Mouse (Mus musculus): Measurements from ENCODE around the gene Spata2. TPM values are rescaled to one million over a fixed set of nuclear protein-coding genes. Genes with fewer than 3 reads are reported as not detected.

Gene Spata2
- polyA plus RNA-seq, 1 experiment from 2014 or later = 11.7 TPM

DNA sequence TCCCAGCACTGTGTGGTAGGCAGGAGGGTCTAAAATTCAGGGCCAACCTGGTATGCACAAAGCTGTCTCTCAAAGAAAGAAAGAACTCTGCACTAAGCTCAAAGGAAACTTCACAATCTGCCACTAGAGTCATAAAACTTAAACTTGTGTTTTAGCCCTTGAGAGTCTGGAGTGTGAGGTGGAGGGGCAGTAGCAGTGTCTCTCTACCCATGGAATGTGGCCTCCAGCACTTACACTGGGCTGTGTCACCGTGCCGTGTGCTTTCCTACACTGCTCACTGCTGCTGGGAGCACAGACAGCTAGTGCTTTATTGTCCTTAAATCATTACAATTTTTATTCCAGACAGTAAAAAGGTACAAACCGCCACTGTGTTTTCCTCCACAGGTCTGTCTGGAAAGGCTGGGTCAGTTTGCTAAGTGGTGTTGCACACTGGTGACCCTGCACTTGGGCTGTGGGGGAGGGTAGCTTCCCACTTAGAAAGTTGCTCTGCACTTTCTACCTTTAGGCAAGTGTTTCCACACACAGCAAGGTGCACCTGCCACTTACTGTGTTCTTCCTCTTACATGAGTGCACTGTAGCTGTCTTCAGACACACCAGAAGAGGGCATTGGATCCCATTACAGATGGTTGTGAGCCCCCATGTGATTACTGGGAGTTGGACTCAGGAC lies 15.2 kb upstream of the Spata2 start:
- Histone ChIP-seq H3K4me1 (ENCODE audit: control insufficient read depth in 2 of 2, insufficient read depth in 2 of 2, low read length in 2 of 2) (peaks cover 10 to 37% of the 10 kb centered on the region in 2 experiments), H3K27ac (replicated peaks in 1 of 2; ENCODE audit: control insufficient read depth in 1 of 2, insufficient read depth in 1 of 2, low read depth in 2 of 2, low read length in 2 of 2) (0 out of 4 replicates have a peak overlapping the region, but pooled peaks of 1 of the 2 experiments have one; percentile 6), H3K36me3 (ENCODE audit: control insufficient read depth, insufficient read depth, low read length) (peaks cover 67% of the 10 kb centered on the region)

GRCm38 (mm10) chr2:167506546-167507260 lies 14.0 kb upstream of the Spata2 start:
- no peak overlapping the region for H3K4me3 ChIP-seq (ENCODE audit: control insufficient read depth in 1 of 2, insufficient read depth in 1 of 2, low read depth in 1 of 2, low read length in 2 of 2)
- 93% methylated on average over 10 of the region's 10 CpGs for WGBS
- H3K9me3 ChIP-seq (ENCODE audit: control insufficient read depth, low read length) = no peaks in the 10 kb centered on the region
- peaks cover 10 to 37% of the 10 kb centered on the region in 2 experiments for H3K4me1 ChIP-seq (ENCODE audit: control insufficient read depth in 2 of 2, insufficient read depth in 2 of 2, low read length in 2 of 2)
- H3K9ac ChIP-seq (ENCODE audit: low read length) = no peak overlapping the region
- peaks cover 55% of the 10 kb centered on the region for H3K36me3 ChIP-seq (ENCODE audit: control insufficient read depth, insufficient read depth, low read length)
- H3K27ac ChIP-seq (replicated peaks in 1 of 2; ENCODE audit: control insufficient read depth in 1 of 2, insufficient read depth in 1 of 2, low read depth in 2 of 2, low read length in 2 of 2) = no peak overlapping the region
- ATAC-seq (ENCODE audit: insufficient number of reproducible peaks, insufficient read depth, low FRiP score, low read depth) = no peak
- no peak overlapping the region for H3K4me2 ChIP-seq (ENCODE audit: low read length)
- H3K27me3 ChIP-seq (ENCODE audit: control insufficient read depth, insufficient read depth, low read length) = no peaks in the 10 kb centered on the region

More for the DNA sequence above, 15.2 kb upstream of the Spata2 start:
- Histone ChIP-seq H3K4me3 (ENCODE audit: control insufficient read depth in 1 of 2, insufficient read depth in 1 of 2, low read depth in 1 of 2, low read length in 2 of 2) (no peak overlapping the region), H3K27me3 (ENCODE audit: control insufficient read depth, insufficient read depth, low read length) (no peaks in the 10 kb centered on the region), H3K9ac (ENCODE audit: low read length) (no peak overlapping the region), H3K4me2 (ENCODE audit: low read length) (no peak overlapping the region), H3K9me3 (ENCODE audit: control insufficient read depth, low read length) (no peaks in the 10 kb centered on the region)
- 68% methylated on average over 3 of the region's 3 CpGs for WGBS
- ATAC-seq (ENCODE audit: insufficient number of reproducible peaks, insufficient read depth, low FRiP score, low read depth) = no peak

DNA sequence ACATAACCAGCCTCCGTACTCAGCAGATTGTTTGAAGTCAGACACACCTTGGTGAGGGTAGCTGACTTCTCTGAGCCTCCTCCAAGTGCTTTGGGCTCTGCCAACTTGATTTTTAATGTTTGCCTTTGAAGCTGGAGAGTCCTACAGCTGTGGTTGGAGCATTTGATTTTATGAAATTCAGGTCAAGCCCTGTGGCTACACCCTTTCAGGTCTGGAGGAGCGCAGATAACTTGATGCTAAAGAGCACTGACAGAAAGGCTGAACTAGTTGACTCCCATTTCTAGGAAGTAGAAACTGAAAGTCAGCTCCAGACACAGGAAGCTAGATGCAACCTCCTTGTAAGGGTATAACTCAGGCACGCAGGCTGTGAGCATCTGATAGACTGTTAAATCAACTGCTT lies 12.4 kb upstream of the Spata2 start:
- Histone ChIP-seq H3K4me1 (ENCODE audit: control insufficient read depth in 2 of 2, insufficient read depth in 2 of 2, low read length in 2 of 2) (peaks cover 4 to 27% of the 10 kb centered on the region in 2 experiments), H3K4me3 (ENCODE audit: control insufficient read depth in 1 of 2, insufficient read depth in 1 of 2, low read depth in 1 of 2, low read length in 2 of 2) (no peak overlapping the region), H3K9ac (ENCODE audit: low read length) (peak overlapping the region; percentile 93; the same call in 1 of the 2 replicates), H3K4me2 (ENCODE audit: low read length) (peak overlapping the region; percentile 21; the same call in 1 of the 2 replicates), H3K9me3 (ENCODE audit: control insufficient read depth, low read length) (no peaks in the 10 kb centered on the region), H3K27me3 (ENCODE audit: control insufficient read depth, insufficient read depth, low read length) (no peaks in the 10 kb centered on the region), H3K36me3 (ENCODE audit: control insufficient read depth, insufficient read depth, low read length) (peaks cover 40% of the 10 kb centered on the region), H3K27ac (replicated peaks in 1 of 2; ENCODE audit: control insufficient read depth in 1 of 2, insufficient read depth in 1 of 2, low read depth in 2 of 2, low read length in 2 of 2) (no peak overlapping the region)
- WGBS = 85% methylated on average over 3 of the region's 3 CpGs
- ATAC-seq (ENCODE audit: insufficient number of reproducible peaks, insufficient read depth, low FRiP score, low read depth) = no peak

DNA sequence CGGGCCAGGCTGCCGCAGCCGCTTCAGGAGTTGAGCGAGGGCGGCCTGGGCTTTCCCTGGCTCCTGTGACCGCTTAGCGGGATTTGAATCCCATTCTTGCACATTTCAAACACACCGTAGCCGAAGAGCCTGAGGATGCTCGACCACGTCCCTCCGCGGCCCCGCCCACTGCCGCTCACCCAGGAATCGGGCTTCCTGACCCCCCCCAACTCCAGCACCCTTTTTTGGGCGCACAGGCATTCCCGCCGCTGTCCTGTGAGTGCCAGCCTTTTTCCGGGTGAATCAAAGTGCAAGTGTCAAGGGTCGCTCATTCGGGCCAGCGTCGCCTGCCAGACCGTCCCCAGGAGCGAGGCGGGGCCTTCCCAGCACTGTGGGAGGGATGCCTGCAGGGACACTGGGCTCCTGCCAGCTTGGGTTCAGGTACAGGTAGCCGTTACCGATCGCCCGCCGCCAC lies 11.2 kb upstream of the Spata2 start:
- H3K4me2 ChIP-seq (ENCODE audit: low read length) = peak overlapping the region; percentile 95
- H3K4me3 ChIP-seq (ENCODE audit: control insufficient read depth in 1 of 2, insufficient read depth in 1 of 2, low read depth in 1 of 2, low read length in 2 of 2) = peak overlapping the region; percentile 65 to 89
- peaks cover 29% of the 10 kb centered on the region for H3K36me3 ChIP-seq (ENCODE audit: control insufficient read depth, insufficient read depth, low read length)
- peak overlapping the region; percentile 17 to 80; a peak in 3 of 4 replicates for H3K27ac ChIP-seq (replicated peaks in 1 of 2; ENCODE audit: control insufficient read depth in 1 of 2, insufficient read depth in 1 of 2, low read depth in 2 of 2, low read length in 2 of 2)
- ATAC-seq (ENCODE audit: insufficient number of reproducible peaks, insufficient read depth, low FRiP score, low read depth) = no peak
- no peaks in the 10 kb centered on the region for H3K27me3 ChIP-seq (ENCODE audit: control insufficient read depth, insufficient read depth, low read length)
- no peaks in the 10 kb centered on the region for H3K9me3 ChIP-seq (ENCODE audit: control insufficient read depth, low read length)
- peak overlapping the region; percentile 93 for H3K9ac ChIP-seq (ENCODE audit: low read length)
- H3K4me1 ChIP-seq (ENCODE audit: control insufficient read depth in 2 of 2, insufficient read depth in 2 of 2, low read length in 2 of 2) = peaks cover 4 to 24% of the 10 kb centered on the region in 2 experiments
- 2% methylated on average over 32 of the region's 32 CpGs for WGBS

GRCm38 (mm10) chr2:167503253-167503895 lies 10.7 kb upstream of the Spata2 start:
- Histone ChIP-seq H3K4me2 (ENCODE audit: low read length) (peak overlapping the region; percentile 95), H3K9me3 (ENCODE audit: control insufficient read depth, low read length) (no peaks in the 10 kb centered on the region), H3K9ac (ENCODE audit: low read length) (peak overlapping the region; percentile 93), H3K4me1 (ENCODE audit: control insufficient read depth in 2 of 2, insufficient read depth in 2 of 2, low read length in 2 of 2) (peaks cover 4 to 24% of the 10 kb centered on the region in 2 experiments), H3K27me3 (ENCODE audit: control insufficient read depth, insufficient read depth, low read length) (no peaks in the 10 kb centered on the region), H3K27ac (replicated peaks in 1 of 2; ENCODE audit: control insufficient read depth in 1 of 2, insufficient read depth in 1 of 2, low read depth in 2 of 2, low read length in 2 of 2) (peak overlapping the region; percentile 17 to 80; a peak in 3 of 4 replicates), H3K4me3 (ENCODE audit: control insufficient read depth in 1 of 2, insufficient read depth in 1 of 2, low read depth in 1 of 2, low read length in 2 of 2) (peak overlapping the region; percentile 65 to 89), H3K36me3 (ENCODE audit: control insufficient read depth, insufficient read depth, low read length) (peaks cover 24% of the 10 kb centered on the region)
- ATAC-seq (ENCODE audit: insufficient number of reproducible peaks, insufficient read depth, low FRiP score, low read depth) = peak; percentile 80
- WGBS = under 1% methylated on average over 85 of the region's 85 CpGs

GRCm38 (mm10) chr2:167502554-167503252 lies 10.0 kb upstream of the Spata2 start:
- no peaks in the 10 kb centered on the region for H3K27me3 ChIP-seq (ENCODE audit: control insufficient read depth, insufficient read depth, low read length)
- H3K4me1 ChIP-seq (ENCODE audit: control insufficient read depth in 2 of 2, insufficient read depth in 2 of 2, low read length in 2 of 2) = peaks cover 4 to 24% of the 10 kb centered on the region in 2 experiments
- H3K4me2 ChIP-seq (ENCODE audit: low read length) = peak overlapping the region; percentile 95
- H3K9me3 ChIP-seq (ENCODE audit: control insufficient read depth, low read length) = no peaks in the 10 kb centered on the region
- peak overlapping the region; percentile 65 to 89 for H3K4me3 ChIP-seq (ENCODE audit: control insufficient read depth in 1 of 2, insufficient read depth in 1 of 2, low read depth in 1 of 2, low read length in 2 of 2)
- WGBS = 40% methylated on average over 13 of the region's 13 CpGs
- H3K27ac ChIP-seq (replicated peaks in 1 of 2; ENCODE audit: control insufficient read depth in 1 of 2, insufficient read depth in 1 of 2, low read depth in 2 of 2, low read length in 2 of 2) = peak overlapping the region in 1 of 2 experiments; percentile 80; a peak in 2 of 4 replicates
- no peak for ATAC-seq (ENCODE audit: insufficient number of reproducible peaks, insufficient read depth, low FRiP score, low read depth)
- H3K36me3 ChIP-seq (ENCODE audit: control insufficient read depth, insufficient read depth, low read length) = peaks cover 18% of the 10 kb centered on the region
- H3K9ac ChIP-seq (ENCODE audit: low read length) = peak overlapping the region; percentile 93

GRCm38 (mm10) chr2:167497272-167497671 lies 4.6 kb upstream of the Spata2 start:
- no peaks in the 10 kb centered on the region for H3K27me3 ChIP-seq (ENCODE audit: control insufficient read depth, insufficient read depth, low read length)
- H3K9me3 ChIP-seq (ENCODE audit: control insufficient read depth, low read length) = no peaks in the 10 kb centered on the region
- ATAC-seq (ENCODE audit: insufficient number of reproducible peaks, insufficient read depth, low FRiP score, low read depth) = no peak
- 72% methylated on average over 5 of the region's 5 CpGs for WGBS
- no peak overlapping the region for H3K4me3 ChIP-seq (ENCODE audit: control insufficient read depth in 1 of 2, insufficient read depth in 1 of 2, low read depth in 1 of 2, low read length in 2 of 2)
- no peak overlapping the region for H3K9ac ChIP-seq (ENCODE audit: low read length)
- no peaks in the 10 kb centered on the region for H3K36me3 ChIP-seq (ENCODE audit: control insufficient read depth, insufficient read depth, low read length)
- H3K27ac ChIP-seq (replicated peaks in 1 of 2; ENCODE audit: control insufficient read depth in 1 of 2, insufficient read depth in 1 of 2, low read depth in 2 of 2, low read length in 2 of 2) = no peak overlapping the region
- H3K4me1 ChIP-seq (ENCODE audit: control insufficient read depth in 2 of 2, insufficient read depth in 2 of 2, low read length in 2 of 2) = peaks cover 2 to 4% of the 10 kb centered on the region in 2 experiments; a peak in 1 of 4 replicates
- H3K4me2 ChIP-seq (ENCODE audit: low read length) = no peak overlapping the region
